Mouse (Mus musculus): Measurements from ENCODE around the gene Gm5089. TPM values are rescaled to one million over a fixed set of nuclear protein-coding genes. Genes with fewer than 3 reads are reported as not detected.
A peak's percentile ranks its signal among the peaks of the same experiment; 100 is the strongest.

Gm5089 gene
- polyA plus RNA-seq, 1 experiment, result not detected

DNA sequence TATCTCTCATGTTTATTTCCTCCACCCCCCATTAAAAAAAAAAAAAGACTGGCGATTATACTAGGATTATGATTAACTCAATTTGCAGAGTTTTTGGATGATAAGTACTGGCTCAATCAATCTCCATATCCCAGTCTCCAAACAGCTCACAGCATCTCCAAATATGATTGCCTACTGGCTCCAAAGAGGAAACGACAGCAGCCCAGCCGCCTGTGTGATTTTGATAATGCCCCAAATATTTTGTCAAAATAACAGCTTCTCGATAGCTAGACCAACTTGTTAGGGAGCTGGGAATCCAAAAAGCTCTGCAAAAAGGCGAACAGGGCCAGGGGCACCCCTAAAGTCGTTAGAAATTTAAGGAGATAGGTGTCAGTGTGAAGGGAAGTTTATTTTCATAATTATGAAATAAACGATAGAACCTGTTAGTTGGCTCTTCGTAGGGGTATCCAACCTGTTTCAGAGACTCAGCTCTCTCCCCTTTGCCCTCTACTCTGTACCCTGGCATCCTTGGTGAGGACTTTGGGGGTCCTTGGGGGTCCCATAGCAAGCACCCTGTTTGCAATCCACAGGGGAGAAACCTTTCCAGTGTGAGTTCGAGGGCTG is 27.2 kb upstream of the Gm5089 start:
- TF ChIP-seq CTCF (IDR thresholded peaks at IDR 0.05; ENCODE audit: low read depth, low read length) (no peak), POLR2A (IDR thresholded peaks at IDR 0.05; ENCODE audit: borderline replicate concordance, low read depth, low read length) (no peak)
- no peaks in the 10 kb centered on the region for H3K4me1 ChIP-seq (ENCODE audit: control insufficient read depth, insufficient read depth, low read length)
- H3K4me3 ChIP-seq (ENCODE audit: insufficient read depth, low read length), result no peak overlapping the region
- H3K27ac ChIP-seq (ENCODE audit: insufficient read depth, low read depth, low read length), result no peak overlapping the region

- H3K4me1 ChIP-seq (ENCODE audit: control insufficient read depth, insufficient read depth, low read length), result no peaks in the 10 kb centered on the region
- no peak overlapping the region for H3K4me3 ChIP-seq (ENCODE audit: insufficient read depth, low read length)
- no peak for TF ChIP-seq CTCF (IDR thresholded peaks at IDR 0.05; ENCODE audit: low read depth, low read length)
- TF ChIP-seq POLR2A (IDR thresholded peaks at IDR 0.05; ENCODE audit: borderline replicate concordance, low read depth, low read length), result no peak
- H3K27ac ChIP-seq (ENCODE audit: insufficient read depth, low read depth, low read length), result no peak overlapping the region
Measured at GRCm38 (mm10) chr14:122477261-122477671, 26.4 kb upstream of the Gm5089 start.

GRCm38 (mm10) chr14:122476822-122477215 is 25.9 kb upstream of the Gm5089 start:
- TF ChIP-seq CTCF (IDR thresholded peaks at IDR 0.05; ENCODE audit: low read depth, low read length) (no peak), POLR2A (IDR thresholded peaks at IDR 0.05; ENCODE audit: borderline replicate concordance, low read depth, low read length) (no peak)
- no peak overlapping the region for H3K27ac ChIP-seq (ENCODE audit: insufficient read depth, low read depth, low read length)
- H3K4me3 ChIP-seq (ENCODE audit: insufficient read depth, low read length), result no peak overlapping the region
- no peaks in the 10 kb centered on the region for H3K4me1 ChIP-seq (ENCODE audit: control insufficient read depth, insufficient read depth, low read length)

- no peak for TF ChIP-seq CTCF (IDR thresholded peaks at IDR 0.05; ENCODE audit: low read depth, low read length)
- no peak for TF ChIP-seq POLR2A (IDR thresholded peaks at IDR 0.05; ENCODE audit: borderline replicate concordance, low read depth, low read length)
- Histone ChIP-seq H3K27ac (ENCODE audit: insufficient read depth, low read depth, low read length) (no peak overlapping the region), H3K4me3 (ENCODE audit: insufficient read depth, low read length) (peak overlapping the region; percentile 47), H3K4me1 (ENCODE audit: control insufficient read depth, insufficient read depth, low read length) (peaks cover 2% of the 10 kb centered on the region; the same call in 1 of the 2 replicates)
Measured at GRCm38 (mm10) chr14:122476041-122476821, 25.3 kb upstream of the Gm5089 start.

GRCm38 (mm10) chr14:122475557-122476040 is 24.7 kb upstream of the Gm5089 start:
- Histone ChIP-seq H3K4me1 (ENCODE audit: control insufficient read depth, insufficient read depth, low read length) (peaks cover 2% of the 10 kb centered on the region; the same call in 1 of the 2 replicates), H3K4me3 (ENCODE audit: insufficient read depth, low read length) (peak overlapping the region; percentile 47), H3K27ac (ENCODE audit: insufficient read depth, low read depth, low read length) (no peak overlapping the region)
- TF ChIP-seq POLR2A (IDR thresholded peaks at IDR 0.05; ENCODE audit: borderline replicate concordance, low read depth, low read length), result no peak
- TF ChIP-seq CTCF (IDR thresholded peaks at IDR 0.05; ENCODE audit: low read depth, low read length), result no peak

GRCm38 (mm10) chr14:122474891-122475556 is 24.1 kb upstream of the Gm5089 start, which contains the start of gene Zic2:
Gene Zic2 (plus strand): TSS chr14:122475435.
- peak within 1 kb of the TSS; percentile 47 for H3K4me3 ChIP-seq (ENCODE audit: insufficient read depth, low read length)
- H3K4me1 ChIP-seq (ENCODE audit: control insufficient read depth, insufficient read depth, low read length), result peaks cover 2% of the 10 kb centered on the region; the same call in 1 of the 2 replicates
- no peak for TF ChIP-seq CTCF (IDR thresholded peaks at IDR 0.05; ENCODE audit: low read depth, low read length)
- TF ChIP-seq POLR2A (IDR thresholded peaks at IDR 0.05; ENCODE audit: borderline replicate concordance, low read depth, low read length), result no peak
- no peak within 1 kb of the TSS for H3K27ac ChIP-seq (ENCODE audit: insufficient read depth, low read depth, low read length)

DNA sequence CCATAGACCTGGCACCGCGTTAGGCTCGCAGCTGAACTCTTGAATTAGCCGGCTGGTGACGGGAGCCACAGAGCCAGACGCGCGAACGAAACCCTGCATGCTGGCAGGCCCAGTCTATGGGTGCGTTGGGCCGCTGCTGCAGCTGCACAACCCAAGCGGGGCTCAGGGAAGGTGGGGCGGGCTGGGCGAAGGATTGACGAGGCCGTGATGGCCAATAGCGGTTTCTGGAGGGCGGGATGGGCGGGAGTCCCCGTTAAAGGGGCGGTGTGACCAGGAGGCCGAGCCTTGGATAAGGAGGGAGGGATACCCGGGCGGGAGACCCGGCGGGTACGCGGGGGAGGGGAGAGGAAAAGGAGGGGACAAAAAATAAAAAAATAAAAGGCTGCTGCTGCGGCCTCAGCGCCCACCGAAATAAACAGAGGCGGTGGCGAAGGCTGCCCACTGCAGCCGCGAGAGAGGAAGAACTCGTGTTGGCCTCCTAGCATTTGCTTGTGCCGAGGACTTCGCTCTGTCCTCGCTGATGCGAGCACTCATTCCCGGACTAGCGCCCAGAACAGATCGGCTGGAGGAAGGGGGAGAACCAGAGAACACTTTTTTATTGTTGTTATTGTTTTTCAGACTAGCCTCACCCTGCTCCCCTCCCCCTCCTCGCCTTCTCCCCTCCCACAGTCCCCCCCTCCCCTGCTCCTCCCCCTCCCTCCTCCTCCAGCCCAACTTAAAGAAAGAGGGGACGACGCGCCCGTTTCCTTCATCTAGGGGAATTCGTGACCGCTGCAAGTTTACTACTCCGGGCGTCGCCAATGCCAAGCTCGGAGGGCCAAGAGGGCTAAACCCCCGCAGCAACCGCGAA is 23.4 kb upstream of the Gm5089 start:
- peak overlapping the region; percentile 33 for H3K4me3 ChIP-seq (ENCODE audit: insufficient read depth, low read length)
- H3K27ac ChIP-seq (ENCODE audit: insufficient read depth, low read depth, low read length), result no peak overlapping the region
- TF ChIP-seq CTCF (IDR thresholded peaks at IDR 0.05; ENCODE audit: low read depth, low read length) (no peak), POLR2A (IDR thresholded peaks at IDR 0.05; ENCODE audit: borderline replicate concordance, low read depth, low read length) (no peak)
- peaks cover 2% of the 10 kb centered on the region; the same call in 1 of the 2 replicates for H3K4me1 ChIP-seq (ENCODE audit: control insufficient read depth, insufficient read depth, low read length)

GRCm38 (mm10) chr14:122473211-122473751 is 22.4 kb upstream of the Gm5089 start:
- Histone ChIP-seq H3K4me1 (ENCODE audit: control insufficient read depth, insufficient read depth, low read length) (peaks cover 2% of the 10 kb centered on the region; the same call in 1 of the 2 replicates), H3K4me3 (ENCODE audit: insufficient read depth, low read length) (no peak overlapping the region), H3K27ac (ENCODE audit: insufficient read depth, low read depth, low read length) (no peak overlapping the region)
- no peak for TF ChIP-seq POLR2A (IDR thresholded peaks at IDR 0.05; ENCODE audit: borderline replicate concordance, low read depth, low read length)
- TF ChIP-seq CTCF (IDR thresholded peaks at IDR 0.05; ENCODE audit: low read depth, low read length), result no peak

GRCm38 (mm10) chr14:122472647-122473046 is 21.7 kb upstream of the Gm5089 start:
- H3K4me1 ChIP-seq (ENCODE audit: control insufficient read depth, insufficient read depth, low read length), result peaks cover 2% of the 10 kb centered on the region; the same call in 1 of the 2 replicates
- no peak for TF ChIP-seq CTCF (IDR thresholded peaks at IDR 0.05; ENCODE audit: low read depth, low read length)

More at GRCm38 (mm10) chr14:122472647-122473046, 21.7 kb upstream of the Gm5089 start:
- Histone ChIP-seq H3K4me3 (ENCODE audit: insufficient read depth, low read length) (no peak overlapping the region), H3K27ac (ENCODE audit: insufficient read depth, low read depth, low read length) (no peak overlapping the region)

All from bone marrow macrophage, adult 2 months (primary cell).